Mouse (Mus musculus): ENCODE measurements at regions not wholly inside any gene's neighbourhood (a gene's known extent, or its start where the extent isn't known, plus 50 kb on each side); places are given as distances from the start of the nearest gene placed in this dataset.
"Not testable (repeated sequence)": the region's sequence is repeated elsewhere in the genome, so short reads cannot be mapped to it uniquely, and the experiment has no call there.

- no peaks in the 10 kb centered on the region for H3K4me1 ChIP-seq (replicated peaks; ENCODE audit: low read depth, low read length)
- no peaks in the 10 kb centered on the region for H3K27me3 ChIP-seq (ENCODE audit: insufficient read depth, low read length)
- H3K9me3 ChIP-seq (ENCODE audit: low read length), result no peaks in the 10 kb centered on the region
- no peak for TF ChIP-seq NANOG (IDR thresholded peaks at IDR 0.05; ENCODE audit: borderline replicate concordance, low read length)
- no peak for TF ChIP-seq POU5F1 (IDR thresholded peaks at IDR 0.05; ENCODE audit: borderline replicate concordance, low read length)
- H3K36me3 ChIP-seq (ENCODE audit: insufficient read depth, low read length), result no peaks in the 10 kb centered on the region
- no peak overlapping the region for H3K4me3 ChIP-seq (replicated peaks; ENCODE audit: low read length)
Measured at GRCm38 (mm10) chr1:128513153-128513552, 78.9 kb downstream of the Cxcr4 start.

DNA sequence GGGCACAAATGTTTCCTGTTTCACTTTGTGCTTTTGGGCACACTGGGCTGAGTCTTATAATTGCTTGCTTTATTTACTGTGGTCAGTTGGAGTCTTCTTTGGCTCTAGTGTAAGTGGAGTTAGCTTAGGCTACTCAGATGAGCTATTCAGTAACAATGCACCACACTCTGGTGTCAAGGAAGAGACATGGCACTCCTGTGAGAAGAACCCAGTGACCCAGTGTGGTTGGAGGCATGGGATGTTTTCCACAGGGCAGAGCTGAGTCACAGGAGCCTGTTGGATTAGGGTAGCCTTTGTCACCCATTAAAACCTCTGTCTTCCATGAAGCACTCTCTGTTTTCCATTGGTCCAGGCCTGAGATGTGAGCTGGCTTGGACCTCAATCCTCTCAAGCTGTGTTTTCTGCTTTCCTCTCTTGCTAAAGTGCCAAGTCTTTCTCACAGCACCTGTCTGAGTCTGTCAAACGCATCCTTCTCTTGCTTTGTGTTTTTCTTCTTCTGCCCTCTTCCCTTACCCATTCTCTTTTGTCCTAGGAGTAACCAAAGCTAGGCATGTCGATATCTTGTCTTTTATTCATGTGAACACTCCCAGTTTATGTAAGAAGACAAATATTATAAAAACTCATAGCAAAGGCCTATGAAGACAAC lies 83.2 kb downstream of the Cxcr4 start:
- no peak overlapping the region for H3K4me3 ChIP-seq (replicated peaks; ENCODE audit: low read length)
- peaks cover 11% of the 10 kb centered on the region; the same call in 1 of the 2 replicates for H3K4me1 ChIP-seq (replicated peaks; ENCODE audit: low read depth, low read length)
- no peak for TF ChIP-seq NANOG (IDR thresholded peaks at IDR 0.05; ENCODE audit: borderline replicate concordance, low read length)
- no peak for TF ChIP-seq CTCF (conservative IDR thresholded peaks at IDR 0.05; ENCODE audit: low read length)
- TF ChIP-seq POU5F1 (IDR thresholded peaks at IDR 0.05; ENCODE audit: borderline replicate concordance, low read length), result no peak
- no peaks in the 10 kb centered on the region for H3K27me3 ChIP-seq (ENCODE audit: insufficient read depth, low read length)
- H3K9me3 ChIP-seq (ENCODE audit: low read length), result peaks cover 22% of the 10 kb centered on the region
- H3K36me3 ChIP-seq (ENCODE audit: insufficient read depth, low read length), result no peaks in the 10 kb centered on the region

GRCm38 (mm10) chr1:128506551-128507313 lies 85.4 kb downstream of the Cxcr4 start:
- Histone ChIP-seq H3K4me3 (replicated peaks; ENCODE audit: low read length) (no peak overlapping the region), H3K9me3 (ENCODE audit: low read length) (peaks cover 24% of the 10 kb centered on the region), H3K36me3 (ENCODE audit: insufficient read depth, low read length) (no peaks in the 10 kb centered on the region), H3K27me3 (ENCODE audit: insufficient read depth, low read length) (no peaks in the 10 kb centered on the region), H3K4me1 (replicated peaks; ENCODE audit: low read depth, low read length) (peaks cover 11% of the 10 kb centered on the region; the same call in 1 of the 2 replicates)
- no peak for TF ChIP-seq POU5F1 (IDR thresholded peaks at IDR 0.05; ENCODE audit: borderline replicate concordance, low read length)
- no peak for TF ChIP-seq CTCF (conservative IDR thresholded peaks at IDR 0.05; ENCODE audit: low read length)
- no peak for TF ChIP-seq NANOG (IDR thresholded peaks at IDR 0.05; ENCODE audit: borderline replicate concordance, low read length)

- H3K4me3 ChIP-seq (replicated peaks; ENCODE audit: low read length), result no peak overlapping the region
- H3K9me3 ChIP-seq (ENCODE audit: low read length), result peaks cover 24% of the 10 kb centered on the region
- H3K36me3 ChIP-seq (ENCODE audit: insufficient read depth, low read length), result no peaks in the 10 kb centered on the region
- H3K4me1 ChIP-seq (replicated peaks; ENCODE audit: low read depth, low read length), result peaks cover 11% of the 10 kb centered on the region; the same call in 1 of the 2 replicates
- no peaks in the 10 kb centered on the region for H3K27me3 ChIP-seq (ENCODE audit: insufficient read depth, low read length)
- no peak for TF ChIP-seq NANOG (IDR thresholded peaks at IDR 0.05; ENCODE audit: borderline replicate concordance, low read length)
- no peak for TF ChIP-seq CTCF (conservative IDR thresholded peaks at IDR 0.05; ENCODE audit: low read length)
- no peak for TF ChIP-seq POU5F1 (IDR thresholded peaks at IDR 0.05; ENCODE audit: borderline replicate concordance, low read length)
Measured at GRCm38 (mm10) chr1:128504371-128504770, 87.2 kb upstream of the Dars start.

- H3K36me3 ChIP-seq (ENCODE audit: insufficient read depth, low read length), result no peaks in the 10 kb centered on the region
Measured at GRCm38 (mm10) chr1:128498042-128498772, 81.0 kb upstream of the Dars start.

DNA sequence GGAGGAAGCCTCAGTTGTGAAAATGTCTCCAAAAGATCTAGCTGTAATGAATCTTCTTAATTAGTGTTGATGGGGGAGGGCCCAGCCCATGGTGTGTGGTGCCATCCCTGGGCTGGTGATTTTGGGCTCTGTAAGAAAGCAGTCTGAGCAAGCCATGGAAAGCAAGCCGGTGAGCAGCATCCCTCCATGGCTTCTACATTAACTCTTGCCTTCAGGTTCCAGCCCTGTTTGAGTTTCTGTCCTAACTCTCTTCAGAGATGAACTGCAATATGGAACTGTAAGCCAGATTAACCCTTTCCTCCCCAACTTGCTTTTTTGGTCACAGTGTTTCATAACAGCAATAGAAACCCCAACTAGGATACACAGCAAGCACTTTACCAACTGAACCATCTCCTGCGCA lies 75.1 kb upstream of the Dars start:
- TF ChIP-seq CTCF (conservative IDR thresholded peaks at IDR 0.05; ENCODE audit: low read length), result no peak
- TF ChIP-seq POU5F1 (IDR thresholded peaks at IDR 0.05; ENCODE audit: borderline replicate concordance, low read length), result no peak
- TF ChIP-seq NANOG (IDR thresholded peaks at IDR 0.05; ENCODE audit: borderline replicate concordance, low read length), result no peak
- no peaks in the 10 kb centered on the region for H3K4me1 ChIP-seq (replicated peaks; ENCODE audit: low read depth, low read length)
- peaks cover 10% of the 10 kb centered on the region for H3K9me3 ChIP-seq (ENCODE audit: low read length)
- H3K4me3 ChIP-seq (replicated peaks; ENCODE audit: low read length), result no peak overlapping the region
- no peaks in the 10 kb centered on the region for H3K27me3 ChIP-seq (ENCODE audit: insufficient read depth, low read length)
- no peaks in the 10 kb centered on the region for H3K36me3 ChIP-seq (ENCODE audit: insufficient read depth, low read length)

More at GRCm38 (mm10) chr1:128498042-128498772, 81.0 kb upstream of the Dars start:
- no peaks in the 10 kb centered on the region for H3K9me3 ChIP-seq (ENCODE audit: low read length)
- TF ChIP-seq POU5F1 (IDR thresholded peaks at IDR 0.05; ENCODE audit: borderline replicate concordance, low read length), result no peak
- no peak for TF ChIP-seq NANOG (IDR thresholded peaks at IDR 0.05; ENCODE audit: borderline replicate concordance, low read length)
- no peak for TF ChIP-seq CTCF (conservative IDR thresholded peaks at IDR 0.05; ENCODE audit: low read length)
- no peaks in the 10 kb centered on the region for H3K4me1 ChIP-seq (replicated peaks; ENCODE audit: low read depth, low read length)
- H3K27me3 ChIP-seq (ENCODE audit: insufficient read depth, low read length), result no peaks in the 10 kb centered on the region
- no peak overlapping the region for H3K4me3 ChIP-seq (replicated peaks; ENCODE audit: low read length)

- H3K9me3 ChIP-seq (ENCODE audit: low read length); H3K4me1 ChIP-seq (replicated peaks; ENCODE audit: low read depth, low read length); H3K4me3 ChIP-seq (replicated peaks; ENCODE audit: low read length); H3K36me3 ChIP-seq (ENCODE audit: insufficient read depth, low read length); H3K27me3 ChIP-seq (ENCODE audit: insufficient read depth, low read length): not testable (repeated sequence)
Measured at GRCm38 (mm10) chr1:128487181-128487580, 70.0 kb upstream of the Dars start.

GRCm38 (mm10) chr1:128478376-128478775 lies 61.2 kb upstream of the Dars start:
- TF ChIP-seq POU5F1 (IDR thresholded peaks at IDR 0.05; ENCODE audit: borderline replicate concordance, low read length), result no peak
- TF ChIP-seq CTCF (conservative IDR thresholded peaks at IDR 0.05; ENCODE audit: low read length), result no peak
- no peak for TF ChIP-seq NANOG (IDR thresholded peaks at IDR 0.05; ENCODE audit: borderline replicate concordance, low read length)
- Histone ChIP-seq H3K4me3 (replicated peaks; ENCODE audit: low read length) (no peak overlapping the region), H3K36me3 (ENCODE audit: insufficient read depth, low read length) (no peaks in the 10 kb centered on the region), H3K4me1 (replicated peaks; ENCODE audit: low read depth, low read length) (0 out of 2 replicates have a peak, but pooled peaks cover 6% of the 10 kb centered on the region), H3K27me3 (ENCODE audit: insufficient read depth, low read length) (0 out of 2 replicates have a peak, but pooled peaks cover 3% of the 10 kb centered on the region), H3K9me3 (ENCODE audit: low read length) (no peaks in the 10 kb centered on the region)
